Mouse (Mus musculus) erythroid progenitor cell, adult 5-6 weeks (primary cell): ENCODE results near the gene Clybl. TPM values are rescaled to one million over a fixed set of nuclear protein-coding genes. Genes with fewer than 3 reads are reported as not detected.

Source experiments
- ATAC-seq: replicated peaks from 2 replicates; pipeline ENCODE4 v1.8.0; 2016; ENCODE audit warnings: moderate number of reproducible peaks, mild to moderate bottlenecking, moderate TSS enrichment, inconsistent platforms; ENCODE audit not compliant: poor library complexity, low FRiP score, severe bottlenecking
- total RNA-seq, 2 experiments: library from RNA; stranded (forward) in 1 of 2; stranded (reverse) in 1 of 2; fragments of 150-400 nt in 1 of 2; fragments of 186-747, 209-891 nt in 1 of 2; gene quantifications; 2 replicates each; pipeline versions ENCODE4 v1.2.3 to v1.2.4; 2015 to 2017; ENCODE audit warnings: low replicate concordance in 2 of 2

Gene Clybl
- total RNA-seq, 2 experiments from 2014 or later, result 15.2 to 23.5 TPM

DNA sequence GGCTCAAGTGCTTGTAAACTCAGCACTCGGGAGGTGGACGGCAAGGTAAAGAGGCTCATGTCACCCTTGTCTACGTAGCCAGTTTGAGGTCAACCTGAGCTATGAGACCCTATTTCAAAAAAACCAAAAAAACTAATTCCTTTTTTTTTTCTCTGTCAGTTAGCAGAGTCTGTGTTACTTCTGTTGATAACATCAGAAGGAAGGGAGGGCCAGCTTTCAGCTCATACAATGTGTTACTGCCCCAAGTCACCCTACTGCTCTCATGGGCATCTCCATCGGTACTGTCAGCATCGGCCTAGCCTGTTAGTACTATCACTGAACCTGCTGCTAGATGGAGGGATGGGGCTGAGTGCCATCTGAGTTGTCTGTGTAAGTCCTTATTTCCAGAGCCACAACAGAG, 102.5 kb downstream of the Clybl start:
- ATAC-seq, result no peak

DNA sequence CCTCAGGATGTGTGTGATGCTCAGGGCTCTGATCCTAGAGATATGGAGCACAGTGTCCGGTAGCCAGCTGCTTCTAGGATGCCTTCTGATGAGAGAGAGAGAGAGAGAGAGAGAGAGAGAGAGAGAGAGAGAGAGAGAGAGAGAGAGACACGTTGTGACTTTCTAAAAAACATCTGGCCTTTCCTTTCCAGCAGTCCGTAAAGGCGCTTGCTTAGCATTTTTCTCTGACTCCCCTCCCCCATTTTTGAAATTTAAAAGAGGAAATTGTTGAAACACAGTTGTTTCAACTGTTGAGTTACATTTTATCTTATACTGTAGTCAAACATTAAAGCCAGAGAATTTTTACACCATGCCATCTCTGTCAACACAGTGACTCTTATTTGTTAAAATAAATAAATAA, 114.9 kb downstream of the Clybl start:
- ATAC-seq, result no peak

DNA sequence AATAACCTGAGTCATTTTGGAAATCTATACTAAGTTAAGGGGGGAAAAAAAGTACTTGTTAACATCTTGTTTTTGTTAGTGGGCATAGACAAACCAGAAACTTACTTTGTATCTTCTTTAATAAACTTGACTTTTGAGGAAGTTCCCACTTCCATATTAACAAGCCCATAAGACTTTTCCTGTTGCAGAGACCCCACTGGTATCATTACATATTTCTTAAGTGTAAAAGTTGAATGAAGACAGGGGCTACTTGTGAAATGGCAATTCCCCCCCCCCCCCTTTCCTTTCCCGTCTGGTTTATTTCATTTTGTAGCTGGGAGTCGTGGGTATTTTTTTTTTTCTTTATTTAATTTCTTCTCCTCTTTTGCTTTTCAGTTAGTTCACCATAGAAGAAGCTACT, 115.4 kb downstream of the Clybl start:
- ATAC-seq, result no peak

DNA sequence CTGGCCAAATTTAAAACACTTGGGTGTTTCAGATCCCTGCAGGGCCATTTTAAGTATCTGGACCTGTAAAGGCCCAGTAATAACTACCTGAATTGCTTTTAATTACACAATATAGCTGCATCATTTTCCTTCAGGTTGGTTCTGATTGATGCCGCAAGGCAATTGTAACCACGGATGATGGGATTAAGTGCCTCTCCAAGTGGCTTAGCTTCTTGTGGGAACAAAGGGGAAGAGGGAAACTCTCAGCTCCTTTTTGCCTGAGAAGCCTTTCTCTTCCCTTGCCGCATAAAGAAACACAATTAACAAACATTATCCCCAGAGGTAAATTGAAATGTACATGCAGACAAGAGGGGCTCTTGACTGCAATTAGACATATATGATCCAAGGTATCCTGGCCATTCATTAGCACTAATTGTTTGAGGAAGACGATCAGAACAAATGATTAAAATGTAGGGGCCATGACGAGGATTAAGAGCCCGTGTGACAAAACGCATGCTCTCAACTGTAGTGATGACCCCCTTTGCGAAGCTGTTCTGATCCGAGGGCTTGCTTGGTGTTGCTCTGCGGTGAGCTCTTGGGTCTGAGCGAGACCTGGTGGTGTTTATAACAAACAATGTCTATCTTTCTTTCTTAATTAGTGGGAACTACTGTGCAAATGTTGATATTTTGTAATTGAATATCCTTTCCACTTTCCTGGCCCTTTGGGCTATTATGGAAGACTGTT, 116.0 kb downstream of the Clybl start:
- ATAC-seq, result no peak

DNA sequence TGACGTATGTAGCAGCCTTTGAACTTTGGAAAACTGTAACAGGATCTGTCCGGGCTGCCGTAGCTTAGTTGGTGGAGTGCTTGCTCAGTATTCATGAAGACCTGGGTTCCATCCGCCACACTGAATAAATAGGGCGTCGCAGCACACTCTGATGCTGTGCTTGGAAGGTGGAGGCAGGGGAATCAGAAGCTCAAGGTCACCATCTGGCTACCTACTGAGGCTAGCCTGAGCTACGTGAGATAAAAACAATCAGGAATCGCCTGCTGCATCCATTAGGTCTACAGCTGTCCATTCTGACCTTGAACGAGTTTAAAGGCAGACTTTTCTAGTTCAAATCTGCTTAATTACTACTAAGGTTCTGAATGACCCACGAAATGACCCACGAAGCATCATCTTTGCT, 118.8 kb downstream of the Clybl start:
- no peak for ATAC-seq

DNA sequence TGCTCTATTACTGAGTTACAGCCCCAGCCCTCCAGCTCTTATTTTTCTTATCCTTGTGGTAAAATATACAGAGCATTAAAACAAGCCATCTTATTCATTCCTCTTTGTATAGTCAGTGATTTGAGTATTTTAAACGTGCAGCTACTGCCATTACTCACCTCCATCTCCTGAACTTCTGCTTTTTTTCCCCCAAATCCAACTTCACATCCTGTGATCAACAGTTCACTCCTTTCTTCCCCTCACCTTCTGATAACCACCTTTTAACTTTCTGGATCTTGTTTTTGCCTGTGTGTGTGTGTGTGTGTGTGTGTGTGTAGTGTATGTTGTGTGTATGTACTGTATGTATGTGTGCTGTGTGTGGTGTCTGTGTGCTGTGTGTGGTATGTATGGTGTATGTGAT, 122.3 kb downstream of the Clybl start:
- ATAC-seq, result no peak

DNA sequence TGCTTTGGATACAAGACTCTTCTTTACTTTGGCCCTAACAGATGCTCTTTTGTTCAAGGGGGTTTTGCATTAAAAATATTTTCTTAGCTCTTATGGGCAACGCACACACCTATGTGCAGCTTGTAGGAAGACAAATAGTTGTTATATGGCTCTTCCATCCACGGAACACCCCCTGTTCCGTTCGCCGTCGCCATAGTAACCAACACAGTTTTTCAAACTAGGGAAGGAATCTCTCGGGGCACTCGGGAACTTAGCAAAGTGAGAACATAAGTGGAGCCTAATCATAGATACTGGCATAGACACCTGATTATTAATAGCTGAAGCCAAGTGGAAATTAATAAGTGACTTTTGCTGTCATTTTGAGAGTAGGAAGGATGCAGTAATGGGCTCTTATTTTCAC, 123.6 kb downstream of the Clybl start:
- no peak for ATAC-seq

DNA sequence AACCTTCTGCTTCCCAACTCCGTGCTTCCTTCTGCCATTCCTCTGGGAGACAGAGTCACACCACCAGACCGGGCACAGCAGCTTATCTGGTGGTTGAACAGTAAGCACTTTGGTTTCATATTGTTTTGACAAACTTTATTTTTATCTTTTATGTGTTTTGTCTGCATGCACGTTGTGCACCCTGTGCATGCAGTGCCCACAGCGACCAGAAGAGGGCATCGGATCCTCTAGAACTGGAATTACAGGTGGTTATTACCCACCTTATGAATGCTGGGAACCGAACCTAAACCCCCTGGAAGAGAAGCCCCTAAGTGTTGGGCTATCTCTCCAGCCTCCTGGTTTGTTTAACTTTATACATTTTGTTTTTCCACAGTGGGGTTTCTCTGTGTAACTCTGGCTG, 130.9 kb downstream of the Clybl start:
- no peak for ATAC-seq

DNA sequence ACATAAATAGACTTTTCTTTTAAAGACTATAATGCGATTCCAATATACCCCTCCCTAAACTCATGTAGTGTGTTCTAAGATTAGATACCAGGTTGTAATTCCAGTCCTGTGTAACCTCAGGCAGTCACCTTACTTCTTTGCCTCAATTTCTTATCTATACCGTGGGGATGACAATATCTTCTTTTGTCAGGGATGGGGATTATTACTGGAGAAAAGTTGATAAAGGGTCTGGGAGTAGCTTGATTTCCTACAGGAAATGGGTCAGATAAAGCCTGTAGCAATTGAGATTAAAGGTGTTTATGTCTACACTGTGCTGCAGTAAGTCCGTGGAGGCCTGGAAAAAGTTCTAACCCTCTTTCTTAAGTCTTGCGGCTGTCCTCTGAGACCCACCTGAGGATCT, 131.8 kb downstream of the Clybl start:
- no peak for ATAC-seq

DNA sequence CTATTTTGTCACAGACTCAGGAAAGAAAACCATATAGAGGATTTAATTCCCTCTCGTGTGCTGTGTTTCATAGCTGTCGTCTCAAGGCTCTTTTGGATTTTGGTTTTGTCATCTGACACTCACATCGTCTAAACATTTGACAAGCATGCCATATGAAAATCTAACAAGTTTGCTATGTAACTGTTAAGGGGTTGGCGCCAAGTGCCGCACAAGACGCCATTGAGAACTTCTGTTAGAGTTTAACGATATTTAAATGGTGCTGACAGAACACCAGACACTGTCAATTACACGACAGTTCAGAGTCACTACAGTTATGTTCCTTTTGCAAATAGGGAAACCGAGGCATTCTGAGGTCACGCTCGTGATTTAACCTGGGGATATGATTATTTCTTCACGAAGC, 134.2 kb downstream of the Clybl start:
- no peak for ATAC-seq

DNA sequence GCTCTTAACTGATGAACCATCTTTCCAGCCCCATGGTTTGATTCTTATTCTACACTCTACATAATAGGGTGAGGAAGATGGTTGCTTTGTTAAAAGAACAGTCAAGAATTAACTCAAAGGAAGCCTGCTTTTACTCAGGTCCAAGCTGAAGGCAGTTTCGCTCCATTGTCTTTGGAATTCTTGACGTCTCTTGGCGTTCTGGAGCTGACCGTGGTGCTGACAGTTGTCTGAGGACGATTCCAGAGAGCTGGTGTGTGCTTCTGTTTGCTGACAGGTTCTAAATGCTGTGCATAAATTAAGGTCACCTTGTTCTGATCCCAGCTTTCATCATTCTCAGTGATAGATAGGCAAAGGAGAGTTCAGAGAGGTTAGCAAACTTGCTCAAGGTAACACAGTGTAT, 140.6 kb downstream of the Clybl start:
- no peak for ATAC-seq

DNA sequence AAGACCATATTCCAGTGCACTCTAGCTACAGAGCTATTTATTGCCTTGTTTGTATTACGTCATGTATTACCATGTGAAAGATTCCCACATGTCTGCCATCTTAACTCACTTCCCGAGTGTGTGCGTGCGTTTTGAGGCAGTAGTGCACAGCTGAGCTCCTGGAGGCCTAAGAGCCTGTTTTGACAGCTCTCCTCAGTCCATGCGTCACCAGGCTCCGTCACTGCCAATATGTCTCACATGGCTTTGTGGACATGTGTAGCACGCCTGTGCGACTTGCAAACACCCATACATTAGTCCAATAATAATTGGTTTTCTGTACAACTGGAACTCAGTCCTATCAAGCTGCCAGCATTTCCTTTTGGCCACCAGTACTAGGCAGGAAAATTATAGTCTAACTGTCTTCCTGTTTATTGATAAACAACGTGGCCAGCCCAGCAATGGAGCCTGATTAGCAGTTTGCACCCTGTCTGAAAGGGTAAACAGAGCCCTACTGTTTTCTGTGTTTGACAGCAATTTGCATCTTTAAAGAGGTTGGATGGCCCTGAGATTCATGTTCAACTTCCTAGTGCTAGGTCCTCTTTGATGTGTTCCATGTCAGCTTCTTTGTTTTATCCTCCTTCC, 142.4 kb downstream of the Clybl start:
- ATAC-seq, result no peak

DNA sequence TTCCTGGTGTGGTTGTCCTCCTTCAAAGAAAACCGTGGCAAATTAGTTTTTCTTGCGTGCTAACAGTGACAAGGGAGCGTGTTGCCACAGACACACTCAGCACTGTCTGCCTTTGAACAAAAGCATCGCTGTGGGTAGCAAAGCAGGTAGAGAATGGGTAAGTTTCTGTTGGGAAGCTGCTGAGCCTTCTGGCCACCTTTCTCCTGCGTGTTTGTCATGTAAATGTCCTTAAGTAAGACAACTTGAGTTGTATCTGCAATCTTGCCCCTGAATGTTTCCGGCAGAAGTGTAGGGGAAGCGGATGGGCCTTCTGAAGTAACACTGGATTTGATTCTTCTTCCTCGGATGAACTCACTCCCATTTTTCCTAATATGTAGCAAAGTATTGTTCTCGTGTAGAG, 148.6 kb downstream of the Clybl start:
- ATAC-seq, result no peak

DNA sequence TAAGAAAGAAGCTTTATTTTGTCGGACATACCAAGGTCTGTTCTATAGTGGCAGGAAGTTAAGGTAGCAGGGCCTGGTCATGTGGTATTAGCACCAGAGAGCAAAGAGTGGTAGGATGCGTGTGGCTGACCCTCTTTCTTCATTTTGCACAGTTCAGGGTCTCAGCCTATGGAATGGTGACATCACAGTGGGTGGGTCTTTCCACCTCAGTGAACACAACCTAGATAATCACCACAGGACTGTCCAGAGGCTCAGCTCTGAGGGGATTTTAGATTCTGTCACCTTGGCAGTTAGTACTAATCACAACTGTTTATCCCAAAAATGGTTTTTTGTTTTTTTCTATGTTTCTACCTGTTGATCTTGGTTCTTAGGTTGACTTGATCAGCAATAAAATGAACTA, 149.2 kb downstream of the Clybl start:
- no peak for ATAC-seq

DNA sequence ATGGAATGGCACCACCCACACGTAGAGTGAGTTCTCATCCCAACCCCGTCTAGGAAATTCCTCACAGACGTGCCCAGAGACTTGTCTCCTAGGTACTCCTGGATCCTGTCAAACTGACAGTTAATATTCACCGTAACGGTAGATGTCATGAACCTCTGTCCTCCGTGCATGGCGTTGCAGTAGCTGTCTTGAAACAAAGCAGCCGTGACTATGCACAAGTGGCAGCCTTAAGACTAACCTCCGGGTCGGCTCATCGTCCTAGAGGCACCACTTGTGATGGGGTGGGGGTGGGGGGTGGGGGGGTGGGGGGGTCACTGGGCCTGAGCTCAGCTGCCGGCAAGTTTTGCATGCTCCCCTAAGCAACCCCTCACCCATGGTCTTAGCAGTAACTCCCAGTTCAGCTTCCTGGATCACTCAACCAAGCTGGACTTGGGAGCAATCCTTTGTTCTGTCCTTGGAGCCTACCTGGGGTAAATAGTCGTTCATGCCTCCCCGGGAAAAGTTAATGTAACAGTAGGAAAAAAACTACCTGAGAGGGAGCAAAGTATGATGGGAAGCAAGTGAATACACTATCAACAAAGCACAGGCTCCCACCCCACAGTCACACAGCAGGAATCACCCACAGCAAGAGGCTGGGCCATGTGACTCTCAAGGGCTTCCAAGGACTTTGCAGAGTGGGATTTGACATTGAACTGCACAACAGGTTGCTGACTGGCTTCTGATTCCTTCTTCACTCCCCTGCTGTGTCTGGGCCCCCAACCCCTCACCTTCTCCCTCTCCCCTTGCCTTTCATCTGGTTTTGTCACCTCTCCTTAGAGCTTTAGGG, 150.3 kb downstream of the Clybl start:
- no peak for ATAC-seq

DNA sequence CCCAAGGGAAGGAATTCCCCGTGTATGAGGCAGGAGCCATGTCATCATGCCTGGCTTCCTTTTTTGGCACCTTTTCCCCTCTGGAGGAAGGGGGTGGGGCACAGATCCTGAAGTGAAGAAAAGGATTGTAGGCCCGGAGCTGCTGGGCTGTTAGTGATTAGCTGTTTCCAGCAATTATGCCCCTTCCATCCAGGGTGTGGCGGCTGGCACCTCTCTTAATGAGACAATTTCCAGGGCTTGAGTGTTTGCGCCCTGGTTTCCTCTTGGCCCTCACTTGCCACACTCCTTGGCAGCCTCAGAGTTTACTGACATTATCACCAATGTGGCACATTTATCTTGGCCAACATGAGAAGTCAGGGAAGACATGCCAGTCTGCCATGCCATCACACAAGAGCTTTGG, 155.5 kb downstream of the Clybl start:
- no peak for ATAC-seq

DNA sequence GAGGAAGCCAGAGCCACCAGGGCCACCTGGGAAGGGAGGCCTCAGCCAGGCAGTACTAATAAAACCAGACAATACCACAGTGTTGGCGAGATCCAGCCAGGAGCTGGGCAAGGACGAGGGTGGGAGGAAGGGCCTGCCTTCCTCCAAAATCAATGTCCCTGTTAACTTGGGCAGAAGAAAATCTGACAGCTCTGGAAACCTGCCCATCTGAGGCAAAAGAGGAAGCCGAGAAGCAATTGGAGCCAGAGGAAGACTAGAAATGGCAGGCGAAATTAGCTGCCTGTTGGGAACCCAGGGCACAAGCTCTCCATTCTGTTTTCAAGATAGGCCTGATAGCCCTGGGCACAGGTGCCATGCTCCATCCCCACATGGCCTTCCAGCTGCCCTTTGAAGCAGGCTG, 157.3 kb downstream of the Clybl start:
- no peak for ATAC-seq

DNA sequence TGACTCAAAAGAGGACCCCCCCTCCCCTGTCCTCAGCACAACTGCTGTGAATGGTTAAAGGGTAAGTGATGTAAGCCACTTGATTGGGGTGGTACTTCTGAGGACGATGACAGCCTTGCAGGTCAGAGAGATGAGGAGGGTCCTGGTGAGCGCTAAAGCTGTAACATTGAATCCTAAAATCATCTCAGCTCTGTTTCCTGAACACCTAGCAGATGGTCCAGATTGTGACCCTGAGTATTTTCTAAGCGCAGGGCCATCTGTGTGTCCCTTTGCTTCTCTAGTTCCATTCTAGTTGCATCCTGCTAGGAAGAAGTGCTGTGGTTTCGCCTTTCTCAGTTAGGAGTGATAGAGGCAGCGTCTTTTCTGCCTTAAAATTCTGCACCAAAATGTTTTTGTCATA, 158.6 kb downstream of the Clybl start:
- ATAC-seq, result no peak

DNA sequence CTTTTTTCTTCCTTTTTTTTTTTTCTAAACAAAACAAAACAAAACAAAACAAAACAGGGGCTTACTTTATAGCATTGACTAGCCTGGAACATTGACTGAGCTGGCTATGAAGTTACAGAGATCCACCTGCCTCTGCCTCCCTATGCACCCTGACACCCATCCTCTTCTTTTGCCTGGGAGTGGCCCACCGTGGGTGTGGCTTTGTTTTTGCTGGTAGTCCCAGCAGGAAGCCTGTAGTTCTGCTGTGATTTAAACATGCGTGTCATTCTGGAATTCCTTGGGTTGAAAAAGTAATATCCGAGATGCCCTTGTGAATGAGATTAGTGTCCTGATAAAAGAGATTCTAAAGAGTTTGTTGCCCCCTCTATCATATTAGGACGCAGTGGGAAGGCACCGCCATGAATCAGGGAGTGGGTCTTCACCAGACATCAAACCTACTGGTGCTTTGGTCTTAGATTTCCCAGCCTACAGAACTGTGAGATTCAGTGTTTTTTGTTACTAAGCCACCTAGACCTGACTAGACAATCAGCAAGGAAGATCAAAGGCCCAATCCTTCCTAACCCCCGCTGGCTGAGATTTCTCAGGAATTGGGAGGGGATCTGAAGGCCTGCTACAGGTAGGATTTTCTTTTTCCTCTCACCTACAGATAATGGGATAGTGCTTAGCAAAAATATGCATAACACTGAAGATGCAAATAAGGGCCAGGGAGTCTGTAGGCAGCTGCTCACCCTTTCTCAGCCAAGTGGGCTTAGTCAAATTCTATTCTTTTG, 160.3 kb downstream of the Clybl start:
- ATAC-seq, result no peak
